Mouse (Mus musculus) embryo, embryonic 10 days (tissue): Measurements from ENCODE around the gene Cog5.

Experiments
- DNase-seq: peaks from one replicate; pipeline ENCODE4 v3.0.0-alpha.2; 2015; ENCODE audit warnings: low spot score

Gene Cog5

GRCm38 (mm10) chr12:31939026-31939425, 284.4 kb downstream of the Cog5 start:
- no peak for DNase-seq

GRCm38 (mm10) chr12:31943020-31943654, 288.5 kb downstream of the Cog5 start:
- no peak for DNase-seq

- no peak for DNase-seq
Observed at GRCm38 (mm10) chr12:31944405-31944804, 289.7 kb downstream of the Cog5 start.

GRCm38 (mm10) chr12:31947476-31947875, 292.8 kb downstream of the Cog5 start:
- DNase-seq = no peak

- DNase-seq = no peak
Observed at GRCm38 (mm10) chr12:31948101-31949000, 293.7 kb downstream of the Cog5 start.

GRCm38 (mm10) chr12:31949193-31949741, 294.6 kb downstream of the Cog5 start:
- DNase-seq = peak; percentile 92

GRCm38 (mm10) chr12:31949759-31950658, 295.3 kb downstream of the Cog5 start, which contains the start of gene Hbp1:
TSS of gene Hbp1 (minus strand) at chr12:31950535.
- DNase-seq = peak; percentile 98

DNA sequence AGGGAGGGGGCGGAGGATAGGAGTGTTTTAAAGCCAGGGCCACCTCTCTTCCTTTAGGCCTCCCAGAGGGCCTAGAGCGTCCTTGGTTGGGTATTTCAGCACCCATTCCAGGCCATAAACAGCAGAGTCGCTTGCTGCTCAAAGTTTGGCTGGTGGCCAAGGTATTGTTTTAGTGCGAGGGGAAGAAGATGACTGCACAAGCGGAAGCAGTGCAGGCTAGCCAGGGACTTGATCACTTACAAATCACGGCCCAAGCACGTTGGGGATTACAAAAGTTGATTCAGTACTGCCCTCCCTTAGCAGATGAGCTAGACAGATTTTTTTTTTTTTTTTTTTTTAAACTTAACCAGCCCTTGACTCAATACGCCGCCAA, 296.0 kb downstream of the Cog5 start:
- DNase-seq = no peak

GRCm38 (mm10) chr12:31955843-31956242, 301.2 kb downstream of the Cog5 start:
- no peak for DNase-seq

GRCm38 (mm10) chr12:31964074-31964473, 309.4 kb downstream of the Cog5 start:
- no peak for DNase-seq

- DNase-seq = no peak
Observed at GRCm38 (mm10) chr12:31965517-31966212, 311.0 kb downstream of the Cog5 start.

- DNase-seq = no peak
Observed at GRCm38 (mm10) chr12:31966405-31966804, 311.7 kb downstream of the Cog5 start.

GRCm38 (mm10) chr12:31967536-31967935, 312.9 kb downstream of the Cog5 start:
- peak; percentile 40 for DNase-seq

DNA sequence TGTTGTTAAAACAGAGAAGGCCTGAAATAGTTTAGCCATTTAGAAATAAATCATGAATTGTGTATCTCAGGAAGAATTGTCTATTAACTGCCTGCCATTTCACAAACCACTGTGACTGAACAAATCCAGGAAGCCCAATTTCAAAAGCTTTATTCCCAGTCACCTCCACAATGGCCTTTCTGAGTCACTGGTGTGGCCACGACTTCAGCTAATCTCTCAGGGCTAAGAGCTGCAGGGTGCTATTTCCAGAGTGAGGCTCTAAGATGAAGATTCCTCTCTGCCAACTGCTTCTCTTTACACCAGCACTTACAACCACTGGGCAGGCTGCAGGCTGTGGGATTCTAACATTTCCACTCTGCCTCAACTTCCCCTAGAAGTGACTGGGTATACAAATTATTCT, 314.4 kb downstream of the Cog5 start:
- DNase-seq = no peak

DNA sequence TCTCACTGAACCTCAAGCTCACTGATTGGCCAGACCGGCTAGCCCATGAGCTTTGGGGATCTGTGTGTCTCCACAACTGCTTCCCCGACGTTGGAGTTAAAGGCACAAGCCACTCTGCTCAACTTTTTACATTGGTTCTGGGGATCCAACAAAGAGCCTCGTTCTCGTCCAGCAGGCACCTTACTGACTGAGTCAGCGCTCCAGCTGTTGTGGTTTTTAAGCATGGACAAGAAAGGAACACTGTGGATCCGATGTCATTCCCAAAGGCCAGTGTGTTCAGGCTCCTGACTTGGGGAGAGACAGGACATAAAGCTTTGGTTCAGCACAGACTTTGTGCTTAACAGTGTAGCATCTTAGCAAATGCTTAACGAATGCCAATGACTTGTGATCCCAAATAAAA, 316.9 kb downstream of the Cog5 start:
- no peak for DNase-seq

DNA sequence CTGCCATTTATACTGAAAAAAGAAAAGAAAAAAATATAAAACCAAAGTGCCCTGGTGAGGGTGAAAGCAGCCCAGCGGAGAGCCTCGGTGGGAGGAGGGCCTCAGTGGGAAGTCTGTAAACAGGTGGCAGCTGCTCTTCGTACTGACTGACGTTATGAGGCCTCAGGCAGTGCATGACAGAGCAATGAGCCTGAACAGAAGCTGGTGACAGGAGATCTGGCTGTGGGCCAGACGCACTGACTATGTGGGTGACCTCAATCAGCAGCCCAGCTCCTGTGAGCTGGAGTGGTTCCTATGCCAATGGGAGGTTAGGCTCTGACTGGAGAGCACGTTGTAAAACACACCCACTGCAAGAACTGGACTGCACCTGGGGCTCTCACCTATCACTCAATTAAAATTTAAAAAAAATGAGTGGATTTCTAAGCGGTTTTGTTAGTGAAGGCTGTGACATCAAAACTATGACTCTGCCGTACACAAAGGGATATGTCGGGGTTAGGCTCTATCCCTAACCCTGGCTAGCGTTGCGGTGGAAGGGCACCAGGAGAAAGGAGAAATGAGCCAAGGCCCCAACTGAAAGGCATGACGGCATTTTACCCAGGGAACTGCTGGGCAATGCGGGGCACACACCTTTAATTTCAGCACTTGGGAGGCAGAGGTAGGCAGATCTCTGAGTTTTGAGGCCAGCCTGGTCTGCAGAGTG, 319.0 kb downstream of the Cog5 start:
- DNase-seq = peak; percentile 27

GRCm38 (mm10) chr12:31976544-31976943, 321.9 kb downstream of the Cog5 start:
- peak; percentile 28 for DNase-seq

- no peak for DNase-seq
Observed at GRCm38 (mm10) chr12:31977613-31978195, 323.0 kb downstream of the Cog5 start.

DNA sequence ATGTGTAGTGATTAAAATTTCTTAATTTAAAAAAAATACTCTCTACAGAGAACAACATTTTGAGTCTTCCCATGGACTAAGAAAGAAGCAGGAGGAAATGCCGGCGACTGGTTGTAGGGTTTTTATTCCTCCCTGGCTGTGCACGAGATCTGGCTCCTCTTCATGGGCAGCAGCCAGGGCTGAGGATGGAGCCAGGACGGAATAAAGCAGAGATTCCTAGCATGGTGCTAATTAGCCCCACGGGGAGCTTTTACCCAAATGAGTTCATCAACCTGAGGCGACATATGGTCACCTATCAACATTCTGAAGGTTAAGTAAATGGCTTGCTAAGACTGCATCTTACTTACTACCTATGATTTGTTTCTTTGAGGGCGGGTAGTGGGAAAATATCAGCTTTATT, 328.6 kb downstream of the Cog5 start:
- no peak for DNase-seq

- no peak for DNase-seq
Observed at GRCm38 (mm10) chr12:31983769-31984168, 329.1 kb downstream of the Cog5 start.
